Mouse (Mus musculus) thymus, adult 2 months (tissue): ENCODE data around the gene Tlx1. TPM values are rescaled to one million over a fixed set of nuclear protein-coding genes. Genes with fewer than 3 reads are reported as not detected.
A peak's percentile ranks its signal among the peaks of the same experiment; 100 is the strongest.

Experiments used
- DNase-seq: peaks from one replicate; pipeline ENCODE4 v3.0.0; 2021
- H3K27ac ChIP-seq: fragments of 200-500 bp; 2 replicates; pipeline ENCODE4 v1.5.1; 2012; ENCODE audit warnings: low read length, control low read depth; ENCODE audit not compliant: control insufficient read depth, insufficient read depth
- H3K27me3 ChIP-seq: fragments of 200-500 bp; 2 replicates; pipeline ENCODE4 v1.6.1; 2012; ENCODE audit warnings: mild to moderate bottlenecking, low read length, moderate library complexity, mixed read lengths; ENCODE audit not compliant: control insufficient read depth, insufficient read depth
- H3K36me3 ChIP-seq: fragments of 200-500 bp; 2 replicates; pipeline ENCODE4 v1.6.1; 2012; ENCODE audit warnings: mild to moderate bottlenecking, low read length, moderate library complexity; ENCODE audit not compliant: control insufficient read depth, insufficient read depth
- H3K4me1 ChIP-seq: fragments of 200-500 bp; replicated peaks from 2 replicates; pipeline ENCODE4 v1.6.1; 2012; ENCODE audit warnings: low read length; ENCODE audit not compliant: control insufficient read depth, insufficient read depth
- H3K4me3 ChIP-seq: fragments of 200-500 bp; 2 replicates; pipeline ENCODE4 v1.5.1; 2012; ENCODE audit warnings: mild to moderate bottlenecking, low read length, control low read depth, moderate library complexity; ENCODE audit not compliant: control insufficient read depth, insufficient read depth
- CTCF ChIP-seq: fragments of 200-500 bp; IDR thresholded peaks from 2 replicates; pipeline ENCODE4 v1.5.1; 2012; ENCODE audit warnings: mild to moderate bottlenecking, control low read depth, low read length, moderate library complexity, borderline replicate concordance; ENCODE audit not compliant: control insufficient read depth, poor library complexity, insufficient read depth; ENCODE audit errors: extremely low read depth
- POLR2A ChIP-seq: fragments of 200-500 bp; IDR thresholded peaks from 2 replicates; pipeline ENCODE4 v1.6.1; 2012; ENCODE audit warnings: mild to moderate bottlenecking, low read length, control low read depth, moderate library complexity; ENCODE audit not compliant: control insufficient read depth, poor library complexity, insufficient read depth; ENCODE audit errors: extremely low read depth
- WGBS: fragments of 180-500 bp; shearing (Covaris S2); methylation state at CpG from one replicate; pipeline ENCODE4 v1.1.7; 2018; 5-methylcytosine and 5-hydroxymethylcytosine counted together
- polyA plus RNA-seq: library from polyadenylated mRNA; depleted of rRNA; stranded (reverse); fragments of >200 nt; gene quantifications from 2 replicates; pipeline ENCODE4 v1.2.3, GENCODE M21; 2012

The Tlx1 gene
- polyA plus RNA-seq, 1 experiment: 0.19 TPM

GRCm38 (mm10) chr19:45114772-45115171, 35.7 kb upstream of the Tlx1 start:
- Histone ChIP-seq H3K27me3 (no peaks in the 10 kb centered on the region), H3K36me3 (no peaks in the 10 kb centered on the region), H3K4me1 (no peaks in the 10 kb centered on the region), H3K4me3 (no peak overlapping the region), H3K27ac (no peak overlapping the region)
- no peak for TF ChIP-seq CTCF
- no peak for TF ChIP-seq POLR2A
- no peak for DNase-seq
- WGBS: 86% methylated on average over 2 of the region's 3 CpGs

- Histone ChIP-seq H3K27ac (no peak overlapping the region), H3K4me1 (no peaks in the 10 kb centered on the region), H3K4me3 (no peak overlapping the region), H3K36me3 (no peaks in the 10 kb centered on the region), H3K27me3 (no peaks in the 10 kb centered on the region)
- DNase-seq: peak; percentile 14
- TF ChIP-seq CTCF: no peak
- no peak for TF ChIP-seq POLR2A
- 52% methylated on average over 1 of the region's 1 CpGs for WGBS
Measured at GRCm38 (mm10) chr19:45116798-45117197, 33.7 kb upstream of the Tlx1 start.

GRCm38 (mm10) chr19:45131966-45132628, 18.4 kb upstream of the Tlx1 start:
- TF ChIP-seq CTCF (no peak), POLR2A (no peak)
- no peak for DNase-seq
- Histone ChIP-seq H3K27ac (no peak overlapping the region), H3K27me3 (no peaks in the 10 kb centered on the region; the same call in 1 of the 2 replicates), H3K36me3 (no peaks in the 10 kb centered on the region), H3K4me3 (no peak overlapping the region), H3K4me1 (no peaks in the 10 kb centered on the region)
- 45% methylated on average over 14 of the region's 14 CpGs for WGBS

- Histone ChIP-seq H3K4me1 (no peaks in the 10 kb centered on the region), H3K36me3 (no peaks in the 10 kb centered on the region), H3K4me3 (no peak overlapping the region), H3K27ac (no peak overlapping the region), H3K27me3 (peaks cover 16% of the 10 kb centered on the region)
- TF ChIP-seq CTCF (no peak), POLR2A (no peak)
- DNase-seq: no peak
- WGBS: 30% methylated on average over 3 of the region's 3 CpGs
Measured at GRCm38 (mm10) chr19:45142531-45142930, 7.9 kb upstream of the Tlx1 start.

GRCm38 (mm10) chr19:45143214-45143895, 7.1 kb upstream of the Tlx1 start:
- WGBS: 8% methylated on average over 46 of the region's 46 CpGs
- H3K27me3 ChIP-seq: peaks cover 20% of the 10 kb centered on the region

GRCm38 (mm10) chr19:45147071-45147470, 3.4 kb upstream of the Tlx1 start:
- no peak overlapping the region for H3K4me3 ChIP-seq
- H3K4me1 ChIP-seq: no peaks in the 10 kb centered on the region
- H3K36me3 ChIP-seq: no peaks in the 10 kb centered on the region
- 10% methylated on average over 4 of the region's 4 CpGs for WGBS
- H3K27ac ChIP-seq: no peak overlapping the region
- no peak for TF ChIP-seq POLR2A
- no peak for TF ChIP-seq CTCF
- H3K27me3 ChIP-seq: peaks cover 34% of the 10 kb centered on the region
- DNase-seq: no peak

More at GRCm38 (mm10) chr19:45143214-45143895, 7.1 kb upstream of the Tlx1 start:
- no peak for DNase-seq
- TF ChIP-seq POLR2A (no peak), CTCF (no peak)
- no peaks in the 10 kb centered on the region for H3K4me1 ChIP-seq
- H3K4me3 ChIP-seq: no peak overlapping the region
- no peaks in the 10 kb centered on the region for H3K36me3 ChIP-seq
- H3K27ac ChIP-seq: no peak overlapping the region
